Mouse (Mus musculus) neural tube, embryonic 15.5 days (tissue): ENCODE measurements at regions not wholly inside any gene's neighbourhood (a gene's known extent, or its start where the extent isn't known, plus 50 kb on each side); places are given as distances from the start of the nearest gene placed in this dataset.

Experiments used
- ATAC-seq: fragments of 200-750 bp; cut with Nextera tagmentation; 2 replicates; pipeline ENCODE4 v1.8.0; 2017; ENCODE audit warnings: mild to moderate bottlenecking, moderate TSS enrichment, moderate library complexity; ENCODE audit not compliant: low FRiP score
- H3K27ac ChIP-seq: fragments of 300-500 bp; sonication (generic); replicated peaks from 2 replicates; pipeline ENCODE4 v1.5.1; 2015; ENCODE audit warnings: mild to moderate bottlenecking, inconsistent platforms
- H3K27me3 ChIP-seq: fragments of 300-500 bp; sonication (generic); replicated peaks from 2 replicates; pipeline ENCODE4 v1.6.1; 2015; ENCODE audit warnings: inconsistent platforms
- H3K36me3 ChIP-seq: fragments of 300-500 bp; sonication (generic); 2 replicates; pipeline ENCODE4 v1.6.1; 2015; ENCODE audit warnings: inconsistent platforms
- H3K4me1 ChIP-seq: fragments of 300-500 bp; sonication (generic); 2 replicates; pipeline ENCODE4 v1.6.1; 2015; ENCODE audit warnings: inconsistent platforms
- H3K4me2 ChIP-seq: fragments of 300-500 bp; sonication (generic); 2 replicates; pipeline ENCODE4 v1.6.1; 2015; ENCODE audit warnings: inconsistent platforms, mild to moderate bottlenecking, moderate library complexity
- H3K4me3 ChIP-seq: fragments of 300-500 bp; sonication (generic); replicated peaks from 2 replicates; pipeline ENCODE4 v1.5.1; 2015; ENCODE audit warnings: mild to moderate bottlenecking, inconsistent platforms
- H3K9ac ChIP-seq: fragments of 300-500 bp; sonication (generic); replicated peaks from 2 replicates; pipeline ENCODE4 v1.6.1; 2015; ENCODE audit warnings: mild to moderate bottlenecking, inconsistent platforms
- H3K9me3 ChIP-seq: fragments of 300-500 bp; sonication (generic); replicated peaks from 2 replicates; pipeline ENCODE4 v1.6.1; 2016; ENCODE audit warnings: inconsistent platforms
- WGBS: fragments of 180-500 bp; shearing (Covaris S2); methylation state at CpG from one replicate; pipeline ENCODE4 v1.1.7; 2015; ENCODE audit warnings: mixed read lengths; 5-methylcytosine and 5-hydroxymethylcytosine counted together

DNA sequence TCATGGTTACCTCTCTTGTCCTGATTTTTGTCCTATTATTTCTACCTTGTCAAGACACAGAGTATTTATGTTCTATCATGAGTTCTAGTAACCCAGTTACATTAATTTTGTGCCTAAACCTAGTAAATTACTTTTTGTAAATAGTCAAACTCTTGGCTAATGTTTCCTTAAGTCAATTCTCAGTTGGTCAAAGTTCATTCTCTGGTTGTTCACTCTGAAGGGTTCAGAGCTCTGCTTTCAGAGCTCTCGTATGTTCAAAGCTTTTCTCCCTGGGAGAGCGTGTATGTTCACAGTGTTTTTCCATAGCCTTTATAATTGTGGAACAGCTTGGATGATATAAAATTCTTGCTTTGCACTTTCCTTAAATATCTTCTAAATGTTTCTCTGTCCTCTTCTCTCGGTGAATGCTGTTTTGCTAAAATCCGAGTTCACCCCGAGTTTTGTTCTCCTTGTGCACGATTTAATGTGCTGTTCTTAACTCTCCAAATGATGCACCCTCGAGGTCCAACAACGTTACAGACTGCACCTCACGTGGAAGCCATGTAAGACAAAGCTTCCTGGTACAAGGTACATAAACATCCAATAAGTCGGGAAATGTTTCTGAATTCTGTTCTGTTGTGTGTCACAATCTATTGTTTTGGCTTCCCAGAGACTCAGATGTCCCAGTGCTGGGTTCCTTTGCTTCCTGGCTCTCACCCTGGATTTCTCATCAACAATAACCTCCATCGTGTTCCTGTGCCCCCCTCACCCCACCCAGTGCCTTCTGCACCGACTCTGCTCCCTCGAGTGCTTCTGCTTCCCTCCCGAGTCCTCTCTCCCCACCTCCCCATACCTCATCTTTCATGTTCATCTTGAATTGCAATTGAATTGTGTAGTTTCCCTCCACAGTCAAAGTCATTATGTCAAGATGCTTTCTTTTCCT lies 90.3 kb upstream of the Npas2 start:
- no peak for ATAC-seq
- Histone ChIP-seq H3K27me3 (no peaks in the 10 kb centered on the region), H3K27ac (no peak overlapping the region), H3K9ac (no peak overlapping the region), H3K9me3 (no peaks in the 10 kb centered on the region), H3K4me3 (no peak overlapping the region), H3K4me2 (no peak overlapping the region), H3K4me1 (no peaks in the 10 kb centered on the region), H3K36me3 (no peaks in the 10 kb centered on the region)
- WGBS = 85% methylated on average over 14 of the region's 14 CpGs

DNA sequence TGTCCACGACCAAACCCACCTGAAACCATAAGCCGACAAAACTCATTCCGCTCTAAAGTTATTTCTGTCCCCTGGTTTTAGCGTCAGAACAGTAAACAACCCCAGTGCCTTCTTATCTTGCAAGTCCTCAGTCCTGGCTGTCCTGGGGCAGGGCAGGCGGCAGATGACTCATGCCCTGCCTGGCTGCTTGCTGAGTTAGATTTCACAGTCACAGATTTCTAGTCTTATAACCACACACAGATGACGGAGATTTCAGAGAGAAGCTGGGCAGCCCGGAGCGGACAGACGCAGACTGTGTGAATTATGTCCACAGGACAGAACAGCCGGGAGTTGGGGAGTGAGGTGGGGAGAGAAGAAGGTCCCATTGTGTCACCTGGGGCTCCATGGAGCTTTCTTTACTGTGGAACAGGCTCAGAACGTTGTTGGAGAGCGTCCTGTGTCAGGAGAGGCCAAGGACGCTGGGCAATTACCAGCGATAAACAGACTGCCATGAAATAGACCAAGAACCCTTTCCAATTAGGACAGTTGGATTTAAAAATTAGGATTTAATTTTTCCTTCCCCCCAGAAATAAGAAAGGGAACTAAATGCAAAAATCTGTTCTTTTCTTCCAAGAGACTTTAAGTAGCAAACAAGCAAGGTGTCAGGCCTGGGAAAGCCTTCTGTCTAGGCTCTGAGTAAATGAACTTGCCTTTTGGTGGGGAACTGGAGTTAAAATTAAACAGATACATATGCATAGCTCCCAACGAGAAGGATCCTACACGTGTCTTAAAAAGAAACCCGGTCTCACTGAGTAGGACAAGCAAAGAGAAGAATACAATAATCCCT lies 87.8 kb upstream of the Npas2 start:
- Histone ChIP-seq H3K4me3 (no peak overlapping the region), H3K4me1 (no peaks in the 10 kb centered on the region), H3K27me3 (no peaks in the 10 kb centered on the region), H3K27ac (no peak overlapping the region), H3K4me2 (no peak overlapping the region), H3K36me3 (no peaks in the 10 kb centered on the region), H3K9me3 (no peaks in the 10 kb centered on the region), H3K9ac (no peak overlapping the region)
- ATAC-seq = no peak
- 79% methylated on average over 17 of the region's 17 CpGs for whole genome bisulfite sequencing

DNA sequence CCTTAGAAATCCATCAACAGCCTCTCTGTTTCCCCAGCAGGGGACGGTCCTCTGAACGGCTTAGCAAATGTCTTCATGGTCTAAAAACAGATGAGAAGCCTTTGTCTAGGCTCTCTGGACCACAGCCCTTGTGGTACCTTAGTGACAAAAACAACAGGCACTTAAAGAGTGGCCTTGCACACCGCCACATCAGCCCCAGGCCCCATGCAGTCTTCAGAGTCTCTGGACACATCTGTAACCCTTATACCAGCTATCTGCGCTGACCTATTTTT lies 87.2 kb upstream of the Npas2 start:
- Histone ChIP-seq H3K9ac (no peak overlapping the region), H3K36me3 (no peaks in the 10 kb centered on the region), H3K4me3 (no peak overlapping the region), H3K4me2 (no peak overlapping the region), H3K9me3 (no peaks in the 10 kb centered on the region), H3K4me1 (no peaks in the 10 kb centered on the region), H3K27ac (no peak overlapping the region), H3K27me3 (no peaks in the 10 kb centered on the region)
- WGBS = 64% methylated on average over 4 of the region's 4 CpGs
- ATAC-seq = no peak

DNA sequence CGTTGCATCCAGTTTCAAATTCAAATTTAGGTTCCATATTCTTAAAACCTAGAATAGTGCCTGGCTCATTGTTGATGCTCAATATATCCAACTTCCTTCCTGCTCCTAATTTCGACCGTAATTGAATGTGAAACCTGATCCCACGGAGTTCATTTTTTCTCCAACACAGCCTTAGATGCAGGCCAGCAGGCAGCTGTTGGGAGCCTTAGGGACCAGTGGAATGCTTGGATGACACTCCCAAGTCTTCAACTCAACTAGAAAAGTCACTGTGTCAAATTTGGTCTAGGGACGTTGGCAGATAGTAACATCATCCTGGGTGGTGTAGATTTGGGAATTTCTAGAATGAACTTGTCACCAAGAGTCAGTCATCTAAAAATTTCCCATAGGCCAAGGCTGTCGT lies 86.9 kb upstream of the Npas2 start:
- no peak overlapping the region for H3K9ac ChIP-seq
- no peaks in the 10 kb centered on the region for H3K4me1 ChIP-seq
- no peak overlapping the region for H3K27ac ChIP-seq
- no peaks in the 10 kb centered on the region for H3K27me3 ChIP-seq
- WGBS = 86% methylated on average over 6 of the region's 6 CpGs
- H3K4me2 ChIP-seq = no peak overlapping the region
- no peak for ATAC-seq
- no peaks in the 10 kb centered on the region for H3K36me3 ChIP-seq
- no peaks in the 10 kb centered on the region for H3K9me3 ChIP-seq
- H3K4me3 ChIP-seq = no peak overlapping the region

DNA sequence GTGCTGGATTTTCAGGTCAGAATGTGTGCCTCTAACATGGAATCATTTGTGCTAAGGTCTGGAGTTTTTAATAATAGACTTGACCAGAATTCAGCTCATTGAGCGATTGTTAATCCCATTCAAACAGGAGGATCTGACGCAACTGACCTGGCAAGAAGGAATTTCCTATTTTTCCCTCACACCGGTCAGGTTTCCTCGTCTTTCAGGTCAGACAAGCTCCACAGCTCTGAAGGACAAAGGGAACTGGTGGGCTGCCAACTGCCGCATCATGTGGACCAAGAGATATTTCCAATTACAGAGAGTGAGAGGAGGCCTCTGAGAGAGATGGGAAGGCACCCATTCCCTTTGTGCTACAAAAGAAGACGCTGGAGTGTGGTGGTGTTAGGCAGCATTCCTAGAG lies 77.2 kb upstream of the Npas2 start:
- no peaks in the 10 kb centered on the region for H3K9me3 ChIP-seq
- H3K36me3 ChIP-seq = no peaks in the 10 kb centered on the region
- ATAC-seq = no peak
- no peaks in the 10 kb centered on the region for H3K27me3 ChIP-seq
- no peak overlapping the region for H3K27ac ChIP-seq
- no peaks in the 10 kb centered on the region for H3K4me1 ChIP-seq
- H3K4me3 ChIP-seq = no peak overlapping the region
- 91% methylated on average over 6 of the region's 6 CpGs for WGBS
- no peak overlapping the region for H3K9ac ChIP-seq
- no peak overlapping the region for H3K4me2 ChIP-seq

DNA sequence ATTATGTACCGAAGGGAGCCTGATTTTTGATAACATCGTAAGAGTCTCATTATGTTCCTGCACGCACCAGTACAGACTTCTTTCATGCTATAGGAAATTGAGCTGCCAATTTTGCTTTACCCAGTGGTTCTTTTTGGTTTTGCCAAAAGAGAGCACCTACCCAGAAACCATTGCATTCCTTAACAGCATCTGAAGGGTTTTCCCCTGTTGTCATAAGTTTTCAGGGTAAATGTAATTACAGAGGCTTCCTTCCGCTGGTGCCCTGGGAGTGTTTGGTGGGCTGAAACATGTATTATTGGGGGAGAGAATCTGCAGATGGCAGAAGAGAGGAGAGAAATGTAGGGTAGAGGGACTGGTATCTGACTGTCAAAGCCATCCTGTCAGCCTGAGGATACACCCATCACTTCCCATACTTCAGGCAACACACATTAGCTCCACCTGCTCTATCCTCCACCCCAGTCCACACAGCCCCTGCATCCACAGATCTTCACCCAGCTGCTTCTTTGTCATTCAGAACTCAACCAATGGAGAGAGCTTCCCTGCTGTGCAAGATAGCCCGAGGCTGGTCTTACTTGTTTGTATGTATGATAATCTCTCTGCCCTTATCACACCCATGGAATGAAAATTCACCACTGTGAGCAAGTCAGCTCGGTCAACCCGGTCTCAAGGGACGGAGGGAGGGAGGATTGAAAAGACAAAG lies 71.1 kb upstream of the Npas2 start:
- no peak overlapping the region for H3K27ac ChIP-seq
- no peak overlapping the region for H3K4me3 ChIP-seq
- H3K27me3 ChIP-seq = no peaks in the 10 kb centered on the region
- no peak for ATAC-seq
- no peaks in the 10 kb centered on the region for H3K36me3 ChIP-seq
- no peaks in the 10 kb centered on the region for H3K4me1 ChIP-seq
- WGBS = 60% methylated on average over 8 of the region's 8 CpGs
- H3K9me3 ChIP-seq = no peaks in the 10 kb centered on the region
- no peak overlapping the region for H3K9ac ChIP-seq
- H3K4me2 ChIP-seq = no peak overlapping the region

DNA sequence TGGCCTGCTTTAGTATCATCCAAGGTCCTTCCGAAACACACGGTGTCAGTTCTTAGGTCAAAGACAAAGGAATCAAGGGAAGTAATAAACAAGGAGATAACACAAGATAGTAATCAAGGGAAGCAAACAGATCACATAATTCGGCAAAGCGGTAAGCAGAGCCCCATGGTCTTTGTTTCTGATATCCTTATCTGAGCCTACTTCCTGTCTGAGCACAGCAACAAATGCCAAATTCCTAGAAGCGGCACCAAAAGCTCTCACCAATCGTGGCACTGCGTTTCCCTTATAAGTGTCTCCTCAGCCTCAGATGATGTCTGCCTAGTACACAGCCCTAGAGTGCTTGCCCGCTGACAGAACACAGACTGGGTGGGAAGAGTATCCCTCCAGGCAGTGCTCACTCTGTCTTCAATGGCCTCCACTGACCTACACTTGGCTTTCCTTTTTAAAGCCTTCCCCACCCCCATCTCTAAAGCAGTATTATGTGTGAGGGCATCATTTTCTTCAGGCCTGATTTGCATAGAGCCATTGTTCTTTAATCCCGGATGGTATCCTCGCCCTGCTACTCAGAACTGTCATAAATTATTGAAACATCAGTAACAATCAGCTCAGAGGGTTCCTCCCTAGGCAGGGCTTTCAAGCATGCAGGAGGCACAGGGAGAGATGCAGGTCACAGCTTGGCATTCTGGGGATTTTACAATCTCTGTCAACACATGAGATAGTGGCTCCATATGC lies 70.3 kb upstream of the Npas2 start:
- Histone ChIP-seq H3K36me3 (no peaks in the 10 kb centered on the region), H3K27ac (no peak overlapping the region), H3K27me3 (no peaks in the 10 kb centered on the region), H3K9ac (no peak overlapping the region), H3K9me3 (no peaks in the 10 kb centered on the region), H3K4me2 (no peak overlapping the region), H3K4me3 (no peak overlapping the region), H3K4me1 (no peaks in the 10 kb centered on the region)
- WGBS = 57% methylated on average over 10 of the region's 10 CpGs
- no peak for ATAC-seq

DNA sequence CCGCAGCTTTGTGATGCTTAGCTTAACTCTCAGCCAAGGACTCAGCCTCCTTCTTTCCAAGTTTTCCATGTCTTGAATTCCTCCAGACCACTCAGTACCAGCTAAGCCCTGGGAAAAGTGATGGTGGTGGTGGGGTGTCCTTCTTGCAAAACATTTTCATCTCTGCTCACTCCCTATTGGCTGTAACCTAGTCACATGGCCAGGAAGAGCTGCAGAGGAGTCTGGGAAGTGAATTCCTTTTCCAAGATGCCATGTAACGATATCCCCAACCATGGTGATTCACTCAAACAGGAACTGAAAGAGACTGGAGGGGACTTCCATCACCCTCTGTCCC lies 69.8 kb upstream of the Npas2 start:
- ATAC-seq = no peak
- Histone ChIP-seq H3K27me3 (no peaks in the 10 kb centered on the region), H3K4me2 (no peak overlapping the region), H3K4me1 (no peaks in the 10 kb centered on the region), H3K4me3 (no peak overlapping the region), H3K36me3 (no peaks in the 10 kb centered on the region), H3K9me3 (no peaks in the 10 kb centered on the region), H3K9ac (no peak overlapping the region), H3K27ac (no peak overlapping the region)
- 72% methylated on average over 2 of the region's 2 CpGs for WGBS

DNA sequence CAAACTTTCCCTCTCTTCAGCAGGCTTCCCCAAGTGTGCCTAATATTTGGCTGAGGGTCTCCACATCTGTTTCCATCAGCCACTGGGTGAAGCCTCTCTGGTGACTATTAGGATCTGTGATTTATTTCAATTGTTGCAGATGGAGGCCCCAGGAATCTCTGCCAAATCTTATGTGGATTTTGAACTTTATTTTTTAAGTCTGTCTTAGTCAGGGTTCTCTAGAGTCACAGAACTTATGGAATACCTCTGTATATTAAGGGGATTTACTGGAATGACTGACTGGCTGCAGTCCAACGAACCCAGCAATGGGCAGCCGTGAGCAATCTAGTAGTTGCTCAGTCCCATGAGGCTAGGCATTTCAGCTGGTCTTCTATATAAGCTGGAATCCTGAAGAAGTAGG lies 59.0 kb upstream of the Npas2 start:
- WGBS = 79% methylated on average over 2 of the region's 2 CpGs

DNA sequence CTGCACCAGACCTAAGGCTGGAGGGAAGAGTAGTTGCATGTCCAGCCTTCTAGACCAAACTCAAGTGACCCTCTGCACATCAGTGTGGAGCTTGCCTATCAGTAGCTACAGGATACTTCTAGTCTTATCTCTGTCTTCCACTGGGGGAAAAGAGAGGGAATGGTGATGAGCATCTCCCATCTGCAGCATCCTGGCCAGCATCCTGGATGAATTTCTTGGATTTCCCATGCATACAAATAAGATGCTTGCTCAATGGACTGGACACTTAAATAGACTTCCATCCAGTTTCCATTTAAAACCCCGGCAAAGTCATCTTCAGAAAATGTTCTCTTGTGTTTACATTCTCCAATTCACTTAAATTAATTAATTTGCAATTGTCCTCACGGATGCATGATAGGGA lies 50.5 kb upstream of the Npas2 start:
- H3K4me2 ChIP-seq = no peak overlapping the region
- ATAC-seq = no peak
- no peak overlapping the region for H3K9ac ChIP-seq
- no peaks in the 10 kb centered on the region for H3K36me3 ChIP-seq
- H3K27me3 ChIP-seq = no peaks in the 10 kb centered on the region
- H3K27ac ChIP-seq = no peak overlapping the region
- H3K9me3 ChIP-seq = no peaks in the 10 kb centered on the region
- 84% methylated on average over 2 of the region's 2 CpGs for WGBS
- H3K4me3 ChIP-seq = no peak overlapping the region
- H3K4me1 ChIP-seq = no peaks in the 10 kb centered on the region

More for the DNA sequence above, 59.0 kb upstream of the Npas2 start:
- Histone ChIP-seq H3K27me3 (no peaks in the 10 kb centered on the region), H3K27ac (no peak overlapping the region), H3K9me3 (no peaks in the 10 kb centered on the region), H3K36me3 (no peaks in the 10 kb centered on the region), H3K4me2 (no peak overlapping the region), H3K4me1 (no peaks in the 10 kb centered on the region), H3K4me3 (no peak overlapping the region), H3K9ac (no peak overlapping the region)
- no peak for ATAC-seq

DNA sequence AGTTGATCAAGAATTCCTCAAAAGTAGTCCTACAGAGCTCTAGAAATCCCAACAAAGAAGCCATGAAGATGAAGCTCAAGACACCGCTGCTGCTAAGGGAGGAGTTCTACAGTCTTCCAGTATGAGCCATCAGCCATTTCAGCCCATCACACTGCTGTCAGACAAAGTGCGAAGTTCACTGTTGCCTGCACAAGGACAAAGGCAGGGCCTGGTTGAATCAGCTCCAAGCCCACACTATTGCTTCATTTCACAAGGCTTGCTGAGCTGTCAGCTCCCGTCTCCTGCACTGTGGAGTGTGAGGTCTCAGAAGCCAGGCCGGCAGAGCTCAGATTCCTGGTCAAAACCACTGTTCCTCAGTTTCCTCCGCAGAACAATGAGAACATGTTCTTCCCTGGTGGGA lies 49.9 kb upstream of the Npas2 start:
- no peaks in the 10 kb centered on the region for H3K4me1 ChIP-seq
- no peaks in the 10 kb centered on the region for H3K36me3 ChIP-seq
- no peak overlapping the region for H3K27ac ChIP-seq
- no peak overlapping the region for H3K4me3 ChIP-seq
- no peak for ATAC-seq
- no peaks in the 10 kb centered on the region for H3K9me3 ChIP-seq
- no peak overlapping the region for H3K4me2 ChIP-seq
- no peak overlapping the region for H3K9ac ChIP-seq
- WGBS = 91% methylated on average over 5 of the region's 5 CpGs
- H3K27me3 ChIP-seq = no peaks in the 10 kb centered on the region
